In genomic region chr17:66409070-66409605, GRCm38 (mm10) we compare ENCODE assay signal across 18 mouse cellular contexts. TPM values are rescaled to one million over a fixed set of nuclear protein-coding genes. Genes with fewer than 3 reads are reported as not detected.
A peak's percentile ranks its signal among the peaks of the same experiment; 100 is the strongest.
DNase-seq lines count a peak whose midpoint lies in the region; ATAC-seq and TF ChIP-seq lines count a peak whose summit lies in the region.
"Had no signal": no experiment of that assay in that cellular context is flagged by ENCODE, and none has a peak within 500 bp of the region (broad histone marks: within the 10 kb centered on the region; RNA-seq: fewer than 3 reads in every experiment).

No protein-coding gene starts in this region.

- no peak overlapping the region for H3K4me3 ChIP-seq in intestine, embryonic 14.5 days (ENCODE audit: low read depth, low read length)
- no peak overlapping the region for H3K4me3 ChIP-seq in intestine, postnatal 0 days (ENCODE audit: low read depth, low read length)
- no peak overlapping the region for H3K4me3 ChIP-seq in lung, embryonic 15.5 days
- H3K4me3 ChIP-seq in stomach, embryonic 14.5 days (ENCODE audit: low read depth, low read length): no peak overlapping the region
- no peak overlapping the region for H3K4me3 ChIP-seq in stomach, postnatal 0 days (ENCODE audit: low read depth, low read length)
- H3K4me3 ChIP-seq in stomach, embryonic 16.5 days (replicated peaks; ENCODE audit: low read length): no peak overlapping the region
- H3K4me3 ChIP-seq: forebrain, embryonic 12.5 days; heart, adult 2 months; heart, embryonic 15.5 days had no signal

- peaks cover 42% of the 10 kb centered on the region for H3K4me1 ChIP-seq in intestine, embryonic 14.5 days (replicated peaks; ENCODE audit: control insufficient read depth, insufficient read depth, low read length)
- H3K4me1 ChIP-seq in intestine, postnatal 0 days (replicated peaks; ENCODE audit: control insufficient read depth, insufficient read depth, low read length): no peaks in the 10 kb centered on the region
- H3K4me1 ChIP-seq in lung, embryonic 15.5 days: peaks cover 70% of the 10 kb centered on the region
- H3K4me1 ChIP-seq in stomach, embryonic 14.5 days (ENCODE audit: control insufficient read depth, insufficient read depth, low read length): peaks cover 37% of the 10 kb centered on the region
- 0 out of 2 replicates have a peak, but pooled peaks cover 2% of the 10 kb centered on the region for H3K4me1 ChIP-seq in stomach, postnatal 0 days (replicated peaks; ENCODE audit: control insufficient read depth, insufficient read depth)
- H3K4me1 ChIP-seq in stomach, embryonic 16.5 days (ENCODE audit: control insufficient read depth, insufficient read depth, low read length): peaks cover 36% of the 10 kb centered on the region

- H3K27me3 ChIP-seq in intestine, embryonic 14.5 days (replicated peaks; ENCODE audit: control insufficient read depth, insufficient read depth, low read length): 0 out of 2 replicates have a peak, but pooled peaks cover 2% of the 10 kb centered on the region
- no peaks in the 10 kb centered on the region for H3K27me3 ChIP-seq in intestine, postnatal 0 days (replicated peaks; ENCODE audit: control insufficient read depth, insufficient read depth, low read length)
- no peaks in the 10 kb centered on the region for H3K27me3 ChIP-seq in lung, embryonic 15.5 days
- H3K27me3 ChIP-seq in stomach, embryonic 14.5 days (ENCODE audit: control insufficient read depth, insufficient read depth, low read length): no peaks in the 10 kb centered on the region
- H3K27me3 ChIP-seq in stomach, postnatal 0 days (ENCODE audit: control insufficient read depth, insufficient read depth, low read length): no peaks in the 10 kb centered on the region
- H3K27me3 ChIP-seq in stomach, embryonic 16.5 days (ENCODE audit: control insufficient read depth, insufficient read depth, low read length): no peaks in the 10 kb centered on the region
- H3K27me3 ChIP-seq: heart, embryonic 15.5 days had no signal

- peak; percentile 67 for DNase-seq in intestine, embryonic 14.5 days (ENCODE audit: low spot score)
- DNase-seq in lung, postnatal 36 days: no peak
- no peak for DNase-seq in stomach, postnatal 0 days (ENCODE audit: low spot score)
- no peak for DNase-seq in spleen, adult 18-20 months
- DNase-seq: adrenal gland, adult 8-10 months; adrenal gland, postnatal 36 days; cerebellum, postnatal 10 days; forebrain, postnatal 0 days; gastrocnemius, postnatal 14 days; heart, adult 2 months; heart, postnatal 14 days had no signal

- 31% methylated on average over 9 of the region's 9 CpGs for WGBS in intestine, embryonic 14.5 days
- 59% methylated on average over 9 of the region's 9 CpGs for WGBS in intestine, postnatal 0 days
- WGBS in lung, embryonic 15.5 days: 24% methylated on average over 9 of the region's 9 CpGs
- WGBS in stomach, embryonic 14.5 days: 35% methylated on average over 9 of the region's 9 CpGs
- WGBS in stomach, postnatal 0 days: 33% methylated on average over 9 of the region's 9 CpGs
- WGBS in stomach, embryonic 16.5 days: 40% methylated on average over 9 of the region's 9 CpGs

- H3K36me3 ChIP-seq in intestine, embryonic 14.5 days (ENCODE audit: control insufficient read depth, insufficient read depth, low read length): no peaks in the 10 kb centered on the region
- H3K36me3 ChIP-seq in intestine, postnatal 0 days (ENCODE audit: control insufficient read depth, insufficient read depth): no peaks in the 10 kb centered on the region
- H3K36me3 ChIP-seq in lung, embryonic 15.5 days: no peaks in the 10 kb centered on the region
- no peaks in the 10 kb centered on the region for H3K36me3 ChIP-seq in stomach, embryonic 14.5 days (ENCODE audit: control insufficient read depth, insufficient read depth, low read length)
- H3K36me3 ChIP-seq in stomach, postnatal 0 days (ENCODE audit: control insufficient read depth, insufficient read depth, low read length): no peaks in the 10 kb centered on the region; the same call in 1 of the 2 replicates
- H3K36me3 ChIP-seq in stomach, embryonic 16.5 days (ENCODE audit: control insufficient read depth, insufficient read depth, low read length): no peaks in the 10 kb centered on the region
- H3K36me3 ChIP-seq: heart, embryonic 15.5 days had no signal

- no peak for TF ChIP-seq EP300 in stomach, postnatal 0 days (optimal IDR thresholded peaks at IDR 0.05)

- H3K9ac ChIP-seq in intestine, embryonic 14.5 days (ENCODE audit: low read length): no peak overlapping the region
- no peak overlapping the region for H3K9ac ChIP-seq in intestine, postnatal 0 days (ENCODE audit: low read depth, low read length)
- H3K9ac ChIP-seq in lung, embryonic 15.5 days: no peak overlapping the region
- H3K9ac ChIP-seq in stomach, embryonic 14.5 days (replicated peaks; ENCODE audit: low read depth, low read length): no peak overlapping the region
- no peak overlapping the region for H3K9ac ChIP-seq in stomach, postnatal 0 days (ENCODE audit: low read length)
- H3K9ac ChIP-seq in stomach, embryonic 16.5 days (ENCODE audit: low read length): no peak overlapping the region
- H3K9ac ChIP-seq: forebrain, embryonic 12.5 days; forebrain, postnatal 0 days; heart, embryonic 15.5 days had no signal

- no peak for TF ChIP-seq CTCF in intestine, postnatal 0 days (IDR thresholded peaks at IDR 0.05; ENCODE audit: low read depth)
- TF ChIP-seq CTCF in stomach, postnatal 0 days (IDR thresholded peaks at IDR 0.05; ENCODE audit: low read depth): no peak

- peak; percentile 48 for ATAC-seq in intestine, embryonic 14.5 days (replicated peaks; ENCODE audit: low FRiP score, low TSS enrichment, low read depth)
- ATAC-seq in intestine, postnatal 0 days: no peak
- ATAC-seq in lung, embryonic 15.5 days (ENCODE audit: borderline replicate concordance, extremely low read depth, low FRiP score, low TSS enrichment): peak; percentile 58; the same call in 1 of the 2 replicates
- ATAC-seq in stomach, embryonic 14.5 days (ENCODE audit: insufficient number of reproducible peaks, insufficient read depth, low FRiP score, low read depth): peak; percentile 16; the same call in 1 of the 2 replicates
- ATAC-seq in stomach, postnatal 0 days (ENCODE audit: low FRiP score, low TSS enrichment): no peak
- ATAC-seq in stomach, embryonic 16.5 days (ENCODE audit: insufficient read depth, low FRiP score): peak; percentile 51
- ATAC-seq: forebrain, postnatal 0 days had no signal

- no peaks in the 10 kb centered on the region for H3K9me3 ChIP-seq in intestine, embryonic 14.5 days (ENCODE audit: control insufficient read depth, low read length)
- H3K9me3 ChIP-seq in intestine, postnatal 0 days (ENCODE audit: control insufficient read depth): no peaks in the 10 kb centered on the region
- H3K9me3 ChIP-seq in lung, embryonic 15.5 days: no peaks in the 10 kb centered on the region
- H3K9me3 ChIP-seq in stomach, embryonic 14.5 days (ENCODE audit: control insufficient read depth, low read depth, low read length): no peaks in the 10 kb centered on the region
- H3K9me3 ChIP-seq in stomach, postnatal 0 days (ENCODE audit: control insufficient read depth, low read length): no peaks in the 10 kb centered on the region
- no peaks in the 10 kb centered on the region for H3K9me3 ChIP-seq in stomach, embryonic 16.5 days (replicated peaks; ENCODE audit: control insufficient read depth, low read length)
- H3K9me3 ChIP-seq: forebrain, embryonic 12.5 days; heart, embryonic 15.5 days had no signal

- peak overlapping the region; percentile 20; the same call in 1 of the 2 replicates for H3K27ac ChIP-seq in intestine, embryonic 14.5 days (ENCODE audit: low read depth)
- H3K27ac ChIP-seq in intestine, postnatal 0 days (ENCODE audit: low read depth, low read length): no peak overlapping the region
- H3K27ac ChIP-seq in lung, embryonic 15.5 days: peak overlapping the region; percentile 78
- H3K27ac ChIP-seq in stomach, embryonic 14.5 days (ENCODE audit: low read length): peak overlapping the region; percentile 67
- no peak overlapping the region for H3K27ac ChIP-seq in stomach, postnatal 0 days (replicated peaks)
- peak overlapping the region; percentile 72 for H3K27ac ChIP-seq in stomach, embryonic 16.5 days (ENCODE audit: low read length)
- H3K27ac ChIP-seq: forebrain, embryonic 12.5 days; heart, adult 2 months; heart, embryonic 15.5 days had no signal

- H3K4me2 ChIP-seq in intestine, embryonic 14.5 days (ENCODE audit: low read length): no peak overlapping the region
- H3K4me2 ChIP-seq in intestine, postnatal 0 days (replicated peaks; ENCODE audit: low read depth): no peak overlapping the region
- H3K4me2 ChIP-seq in lung, embryonic 15.5 days: no peak overlapping the region
- no peak overlapping the region for H3K4me2 ChIP-seq in stomach, embryonic 14.5 days (replicated peaks; ENCODE audit: low read depth, low read length)
- H3K4me2 ChIP-seq in stomach, postnatal 0 days (replicated peaks; ENCODE audit: low read depth): no peak overlapping the region
- no peak overlapping the region for H3K4me2 ChIP-seq in stomach, embryonic 16.5 days (ENCODE audit: low read depth, low read length)
- H3K4me2 ChIP-seq: forebrain, embryonic 12.5 days; heart, embryonic 11.5 days; heart, embryonic 15.5 days had no signal

RNA-seq across cellular contexts. Expression of gene Mtcl1, which starts 40.4 kb away (rescaled TPM):
- polyA plus RNA-seq in intestine, embryonic 14.5 days (2014; fragmentation: Nextera tagmentation; extraction: Ambion mirVana): 11.7 and 14.6 TPM in 2 replicates
- 1.5 and 1.9 TPM in 2 replicates for polyA plus RNA-seq in intestine, postnatal 0 days (2015; fragmentation: Nextera tagmentation; extraction: Ambion mirVana)
- polyA plus RNA-seq in lung, embryonic 15.5 days (2015; fragmentation: Nextera tagmentation; extraction: Ambion mirVana): 7.9 and 10.4 TPM in 2 replicates
- 13.2 and 14.7 TPM in 2 replicates for polyA plus RNA-seq in stomach, embryonic 14.5 days (2014; fragmentation: Nextera tagmentation; extraction: Ambion mirVana)
- polyA plus RNA-seq in stomach, postnatal 0 days (2015; fragmentation: Nextera tagmentation; extraction: Ambion mirVana): 1.8 and 2.2 TPM in 2 replicates
- polyA plus RNA-seq in stomach, embryonic 16.5 days (2015; fragmentation: Nextera tagmentation; extraction: Ambion mirVana): 4.1 and 6.1 TPM in 2 replicates

Comparison
In these comparisons a context has a peak if more than half of its experiments do, and no peak if none do; other contexts are left out.
1. ATAC-seq: peak in intestine, embryonic 14.5 days (single experiment), lung, embryonic 15.5 days (single experiment), stomach, embryonic 14.5 days (single experiment) and stomach, embryonic 16.5 days (single experiment); none in intestine, postnatal 0 days (single experiment) and stomach, postnatal 0 days (single experiment).
2. H3K27ac ChIP-seq: peak in intestine, embryonic 14.5 days (single experiment), lung, embryonic 15.5 days (single experiment), stomach, embryonic 14.5 days (single experiment) and stomach, embryonic 16.5 days (single experiment); none in intestine, postnatal 0 days (single experiment) and stomach, postnatal 0 days (single experiment).